Mouse (Mus musculus) hindbrain, embryonic 13.5 days (tissue): ENCODE results near the gene Fbxo44. TPM values are rescaled to one million over a fixed set of nuclear protein-coding genes. Genes with fewer than 3 reads are reported as not detected.
"Not testable (repeated sequence)": the region's sequence is repeated elsewhere in the genome, so short reads cannot be mapped to it uniquely, and the experiment has no call there.

Source experiments
- ATAC-seq: fragments of 200-750 bp; cut with Nextera tagmentation; 2 replicates; pipeline ENCODE4 v1.8.0; 2017; ENCODE audit warnings: moderate TSS enrichment; ENCODE audit not compliant: low FRiP score
- H3K27ac ChIP-seq: fragments of 300-500 bp; sonication (generic); 2 replicates; pipeline ENCODE4 v1.5.1; 2015; ENCODE audit warnings: inconsistent platforms, mild to moderate bottlenecking, moderate library complexity
- H3K27me3 ChIP-seq: fragments of 300-500 bp; sonication (generic); 2 replicates; pipeline ENCODE4 v1.6.1; 2015; ENCODE audit warnings: mild to moderate bottlenecking, inconsistent platforms
- H3K36me3 ChIP-seq: fragments of 300-500 bp; sonication (generic); 2 replicates; pipeline ENCODE4 v1.6.1; 2015; ENCODE audit warnings: mild to moderate bottlenecking, inconsistent platforms
- H3K4me1 ChIP-seq: fragments of 300-500 bp; sonication (generic); replicated peaks from 2 replicates; pipeline ENCODE4 v1.6.1; 2015; ENCODE audit warnings: inconsistent platforms
- H3K4me2 ChIP-seq: fragments of 300-500 bp; sonication (generic); 2 replicates; pipeline ENCODE4 v1.6.1; 2015; ENCODE audit warnings: inconsistent platforms, mild to moderate bottlenecking, moderate library complexity
- H3K4me3 ChIP-seq: fragments of 300-500 bp; sonication (generic); 2 replicates; pipeline ENCODE4 v1.5.1; 2015; ENCODE audit warnings: mild to moderate bottlenecking, inconsistent platforms
- H3K9ac ChIP-seq: fragments of 300-500 bp; sonication (generic); 2 replicates; pipeline ENCODE4 v1.6.1; 2015; ENCODE audit warnings: mild to moderate bottlenecking, inconsistent platforms
- H3K9me3 ChIP-seq: fragments of 300-500 bp; sonication (generic); 2 replicates; pipeline ENCODE4 v1.6.1; 2016; ENCODE audit warnings: inconsistent platforms
- whole genome bisulfite sequencing: fragments of 180-500 bp; shearing (Covaris S2); methylation state at CpG from one replicate; pipeline ENCODE4 v1.1.7; 2015; 5-methylcytosine and 5-hydroxymethylcytosine counted together
- polyA plus RNA-seq: library from polyadenylated mRNA; unstranded; fragments of >200 nt; fragmentation: Nextera tagmentation; extraction: Ambion mirVana; gene quantifications from 2 replicates; pipeline ENCODE4 v1.2.1, GENCODE M21; 2015

Gene Fbxo44
- polyA plus RNA-seq, 1 experiment from 2014 or later = 91.2 TPM

GRCm38 (mm10) chr4:148121362-148121761, 38.9 kb downstream of the Fbxo44 start:
- 0 out of 2 replicates have a peak, but pooled peaks cover 3% of the 10 kb centered on the region for H3K9me3 ChIP-seq
- ATAC-seq = peak; percentile 48
- H3K36me3 ChIP-seq = peaks cover 3% of the 10 kb centered on the region
- peak overlapping the region; percentile 83 for H3K27ac ChIP-seq
- no peak overlapping the region for H3K4me2 ChIP-seq
- H3K4me1 ChIP-seq = peaks cover 69% of the 10 kb centered on the region
- 59% methylated on average over 4 of the region's 4 CpGs for WGBS
- no peaks in the 10 kb centered on the region for H3K27me3 ChIP-seq
- H3K4me3 ChIP-seq = no peak overlapping the region
- no peak overlapping the region for H3K9ac ChIP-seq

DNA sequence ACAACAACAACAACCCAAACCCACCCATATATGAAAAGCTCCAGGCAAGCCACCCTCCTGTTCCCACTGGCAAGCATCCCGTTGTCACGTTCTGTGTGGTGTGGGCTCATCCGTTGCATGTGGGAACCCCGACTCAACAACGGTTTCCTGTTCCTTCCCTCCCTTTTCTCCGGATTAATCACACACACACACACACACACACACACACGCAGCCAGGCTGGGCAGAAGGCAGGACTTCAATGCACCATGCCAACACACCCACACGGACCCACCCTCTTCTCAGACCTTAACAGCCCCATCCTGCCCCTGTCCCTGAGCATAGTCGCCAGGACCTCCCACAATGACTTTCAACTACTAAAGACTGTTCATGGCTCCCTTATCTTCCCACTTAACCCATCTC, 39.7 kb downstream of the Fbxo44 start:
- no peak overlapping the region for H3K4me2 ChIP-seq
- peaks cover 64% of the 10 kb centered on the region for H3K4me1 ChIP-seq

DNA sequence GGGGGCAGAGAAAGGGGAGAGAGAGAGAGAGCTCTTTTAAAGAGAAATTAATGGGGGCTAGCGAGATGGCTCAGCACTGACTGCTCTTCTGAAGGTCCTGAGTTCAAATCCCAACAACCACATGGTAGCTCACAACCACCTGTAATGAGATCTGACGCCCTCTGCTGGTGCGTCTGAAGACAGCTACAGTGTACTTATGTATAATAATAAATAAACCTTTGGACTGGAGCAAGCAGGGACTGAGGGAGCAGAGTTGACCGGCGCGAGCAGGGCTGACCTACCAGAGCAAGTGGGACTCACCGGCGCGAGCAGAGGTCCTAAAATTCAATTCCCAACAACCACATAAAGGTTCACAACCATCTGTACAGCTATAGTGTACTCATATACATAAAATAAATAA, 40.7 kb downstream of the Fbxo44 start:
- not testable (repeated sequence) for H3K4me3 ChIP-seq, H3K9ac ChIP-seq, H3K9me3 ChIP-seq, H3K36me3 ChIP-seq, H3K27ac ChIP-seq, H3K4me2 ChIP-seq, ATAC-seq, H3K27me3 ChIP-seq
- peaks cover 62% of the 10 kb centered on the region for H3K4me1 ChIP-seq
- 88% methylated on average over 9 of the region's 9 CpGs for WGBS

More for the DNA sequence above, 39.7 kb downstream of the Fbxo44 start:
- Histone ChIP-seq H3K9ac (no peak overlapping the region), H3K27me3 (no peaks in the 10 kb centered on the region), H3K36me3 (peaks cover 3% of the 10 kb centered on the region), H3K9me3 (0 out of 2 replicates have a peak, but pooled peaks cover 3% of the 10 kb centered on the region), H3K4me3 (no peak overlapping the region), H3K27ac (peak overlapping the region; percentile 60)
- no peak for ATAC-seq
- WGBS = 80% methylated on average over 9 of the region's 9 CpGs

DNA sequence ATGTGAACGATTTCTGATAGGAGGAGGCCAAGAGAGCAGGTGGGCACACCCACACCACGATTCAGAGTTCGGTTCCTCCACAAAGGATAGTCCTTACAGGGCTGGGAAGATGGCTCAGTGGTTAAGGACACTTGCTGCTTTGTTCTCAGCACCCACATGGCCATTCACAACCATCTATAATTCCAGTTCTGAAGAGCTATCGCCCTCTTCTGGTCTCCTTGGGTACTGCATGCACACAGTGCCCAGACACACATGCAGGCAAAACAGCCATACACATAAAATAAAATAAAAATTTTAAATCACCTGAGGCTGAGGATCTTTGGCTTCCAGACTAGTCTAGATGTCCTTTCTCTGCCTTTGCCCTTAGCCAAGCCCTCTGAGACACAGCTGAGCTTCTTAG, 42.9 kb downstream of the Fbxo44 start:
- WGBS = 78% methylated on average over 4 of the region's 4 CpGs
- no peak overlapping the region for H3K27ac ChIP-seq

DNA sequence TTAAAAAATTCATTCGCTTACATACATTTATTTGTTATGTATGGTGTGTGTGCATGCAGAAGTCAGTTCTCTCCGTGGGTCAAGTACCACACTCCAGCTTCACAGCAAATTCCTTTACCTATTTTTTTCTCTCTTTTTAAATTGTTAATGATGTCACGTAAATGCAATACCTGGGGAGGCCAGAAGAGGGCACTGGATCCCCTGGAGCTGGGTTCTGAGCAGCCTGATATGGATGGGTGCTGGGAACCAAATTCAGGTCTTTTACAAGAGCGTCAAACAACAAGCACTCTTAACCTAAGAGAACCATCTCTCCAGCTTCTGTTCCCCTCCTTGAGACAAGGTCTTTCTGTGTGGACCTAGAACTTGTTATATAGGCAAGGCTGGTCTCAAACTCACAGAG, 43.6 kb downstream of the Fbxo44 start:
- Histone ChIP-seq H3K9ac (no peak overlapping the region), H3K4me3 (no peak overlapping the region), H3K27me3 (no peaks in the 10 kb centered on the region), H3K9me3 (0 out of 2 replicates have a peak, but pooled peaks cover 3% of the 10 kb centered on the region), H3K4me1 (peaks cover 34% of the 10 kb centered on the region), H3K4me2 (no peak overlapping the region), H3K27ac (no peak overlapping the region), H3K36me3 (peaks cover 27% of the 10 kb centered on the region)
- ATAC-seq = no peak
- 77% methylated on average over 4 of the region's 4 CpGs for WGBS

More for the DNA sequence above, 42.9 kb downstream of the Fbxo44 start:
- ATAC-seq = no peak
- H3K4me2 ChIP-seq = no peak overlapping the region
- H3K9ac ChIP-seq = no peak overlapping the region
- H3K27me3 ChIP-seq = no peaks in the 10 kb centered on the region
- 0 out of 2 replicates have a peak, but pooled peaks cover 3% of the 10 kb centered on the region for H3K9me3 ChIP-seq
- H3K4me3 ChIP-seq = no peak overlapping the region
- peaks cover 42% of the 10 kb centered on the region for H3K4me1 ChIP-seq
- peaks cover 21% of the 10 kb centered on the region for H3K36me3 ChIP-seq

- Histone ChIP-seq H3K9ac (peak overlapping the region; percentile 55), H3K4me3 (no peak overlapping the region), H3K4me1 (peaks cover 22% of the 10 kb centered on the region), H3K27ac (peak overlapping the region; percentile 83), H3K27me3 (no peaks in the 10 kb centered on the region), H3K9me3 (0 out of 2 replicates have a peak, but pooled peaks cover 3% of the 10 kb centered on the region), H3K4me2 (0 out of 2 replicates have a peak overlapping the region, but pooled peaks have one; percentile 27), H3K36me3 (peaks cover 33% of the 10 kb centered on the region)
- peak; percentile 18; the same call in 1 of the 2 replicates for ATAC-seq
- 7% methylated on average over 15 of the region's 15 CpGs for WGBS
These were observed 44.8 kb downstream of the Fbxo44 start for GRCm38 (mm10) chr4:148115467-148115866.

GRCm38 (mm10) chr4:148114758-148115391, 45.4 kb downstream of the Fbxo44 start:
- 5% methylated on average over 15 of the region's 15 CpGs for WGBS
- Histone ChIP-seq H3K9ac (peak overlapping the region; percentile 55), H3K4me3 (no peak overlapping the region), H3K9me3 (0 out of 2 replicates have a peak, but pooled peaks cover 3% of the 10 kb centered on the region), H3K36me3 (peaks cover 39% of the 10 kb centered on the region), H3K27ac (peak overlapping the region; percentile 83), H3K4me1 (peaks cover 21% of the 10 kb centered on the region), H3K4me2 (peak overlapping the region; percentile 27; the same call in 1 of the 2 replicates), H3K27me3 (no peaks in the 10 kb centered on the region)
- peak; percentile 72 for ATAC-seq

GRCm38 (mm10) chr4:148112519-148112918, 47.8 kb downstream of the Fbxo44 start:
- no peak overlapping the region for H3K9ac ChIP-seq
- ATAC-seq = no peak
- H3K27me3 ChIP-seq = no peaks in the 10 kb centered on the region
- peaks cover 30% of the 10 kb centered on the region for H3K4me1 ChIP-seq
- no peak overlapping the region for H3K27ac ChIP-seq
- H3K9me3 ChIP-seq = 0 out of 2 replicates have a peak, but pooled peaks cover 3% of the 10 kb centered on the region
- H3K36me3 ChIP-seq = peaks cover 62% of the 10 kb centered on the region
- no peak overlapping the region for H3K4me3 ChIP-seq
- H3K4me2 ChIP-seq = no peak overlapping the region
- WGBS = 87% methylated on average over 12 of the region's 12 CpGs

- 86% methylated on average over 5 of the region's 5 CpGs for WGBS
- 0 out of 2 replicates have a peak overlapping the region, but pooled peaks have one; percentile 49 for H3K27ac ChIP-seq
- H3K9ac ChIP-seq = no peak overlapping the region
- H3K4me3 ChIP-seq = no peak overlapping the region
- peaks cover 77% of the 10 kb centered on the region for H3K36me3 ChIP-seq
- no peak for ATAC-seq
- peaks cover 20% of the 10 kb centered on the region for H3K4me1 ChIP-seq
- no peaks in the 10 kb centered on the region for H3K27me3 ChIP-seq
- H3K9me3 ChIP-seq = no peaks in the 10 kb centered on the region
- H3K4me2 ChIP-seq = no peak overlapping the region
These were observed 51.1 kb downstream of the Fbxo44 start for GRCm38 (mm10) chr4:148109215-148109614.

GRCm38 (mm10) chr4:148108565-148109100, 51.6 kb downstream of the Fbxo44 start:
- Histone ChIP-seq H3K27ac (0 out of 2 replicates have a peak overlapping the region, but pooled peaks have one; percentile 49), H3K27me3 (no peaks in the 10 kb centered on the region), H3K9me3 (no peaks in the 10 kb centered on the region), H3K36me3 (peaks cover 75% of the 10 kb centered on the region), H3K4me3 (no peak overlapping the region), H3K9ac (0 out of 2 replicates have a peak overlapping the region, but pooled peaks have one; percentile 49), H3K4me1 (peaks cover 20% of the 10 kb centered on the region), H3K4me2 (no peak overlapping the region)
- WGBS = 69% methylated on average over 7 of the region's 7 CpGs
- no peak for ATAC-seq

GRCm38 (mm10) chr4:148107621-148108291, 52.5 kb downstream of the Fbxo44 start:
- Histone ChIP-seq H3K36me3 (peaks cover 70% of the 10 kb centered on the region), H3K27me3 (no peaks in the 10 kb centered on the region), H3K4me1 (peaks cover 20% of the 10 kb centered on the region), H3K9ac (peak overlapping the region; percentile 49; the same call in 1 of the 2 replicates), H3K4me3 (no peak overlapping the region), H3K9me3 (no peaks in the 10 kb centered on the region), H3K27ac (peak overlapping the region; percentile 49), H3K4me2 (no peak overlapping the region)
- ATAC-seq = peak; percentile 55
- 35% methylated on average over 22 of the region's 22 CpGs for WGBS

DNA sequence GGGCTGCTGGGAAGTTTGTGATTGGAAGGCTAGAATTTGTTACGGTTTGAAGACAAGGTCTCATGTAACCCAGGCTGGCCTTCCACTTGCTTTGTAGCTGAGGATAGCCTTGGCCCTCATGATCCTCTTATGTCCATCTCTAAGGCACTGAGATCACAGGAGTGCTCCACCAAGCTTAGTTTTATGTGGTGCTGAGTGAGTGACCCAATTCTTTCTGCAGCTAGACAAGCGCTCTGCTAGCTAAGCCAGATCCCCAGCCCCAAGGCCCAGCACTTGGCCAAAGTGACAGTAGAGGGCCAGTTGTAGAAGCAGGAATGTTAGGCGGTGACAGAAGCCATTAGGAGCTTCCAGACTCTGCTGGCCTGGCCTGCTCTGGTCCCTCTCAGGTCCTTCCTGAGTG, 56.1 kb downstream of the Fbxo44 start:
- H3K36me3 ChIP-seq = peaks cover 60% of the 10 kb centered on the region
- H3K27ac ChIP-seq = no peak overlapping the region
- H3K9ac ChIP-seq = peak overlapping the region; percentile 31; the same call in 1 of the 2 replicates
- H3K4me3 ChIP-seq = no peak overlapping the region
- H3K4me1 ChIP-seq = peaks cover 31% of the 10 kb centered on the region
- ATAC-seq = no peak
- 91% methylated on average over 3 of the region's 3 CpGs for WGBS
- no peaks in the 10 kb centered on the region for H3K9me3 ChIP-seq
- no peaks in the 10 kb centered on the region for H3K27me3 ChIP-seq
- no peak overlapping the region for H3K4me2 ChIP-seq
